Mouse (Mus musculus) megakaryocyte-erythroid progenitor cell, adult 5-6 weeks (primary cell): ENCODE measurements around the gene Gmds. TPM values are rescaled to one million over a fixed set of nuclear protein-coding genes. Genes with fewer than 3 reads are reported as not detected.
A peak's percentile ranks its signal among the peaks of the same experiment; 100 is the strongest.

ENCODE experiments used
- ATAC-seq: replicated peaks from 2 replicates; pipeline ENCODE4 v1.8.0; 2016; ENCODE audit warnings: mild to moderate bottlenecking, inconsistent platforms; ENCODE audit not compliant: severe bottlenecking, poor library complexity, low FRiP score, low TSS enrichment
- total RNA-seq, 2 experiments: library from RNA; stranded (forward) in 1 of 2; stranded (reverse) in 1 of 2; fragments of 200-1000, 215-1000 nt in 1 of 2; fragments of >200 nt in 1 of 2; fragmentation: Nextera tagmentation in 1 of 2; gene quantifications; 2 replicates each; pipeline ENCODE4 v1.2.3; 2014 to 2017

The Gmds gene
- total RNA-seq, 2 experiments from 2014 or later = 11.4 to 17.4 TPM

GRCm38 (mm10) chr13:32175028-32175427, 163.5 kb downstream of the Gmds start:
- no peak for ATAC-seq

GRCm38 (mm10) chr13:32169173-32169572, 169.4 kb downstream of the Gmds start:
- ATAC-seq = no peak

- ATAC-seq = no peak
Observed at GRCm38 (mm10) chr13:32167806-32168205, 170.7 kb downstream of the Gmds start.

- no peak for ATAC-seq
Observed at GRCm38 (mm10) chr13:32165581-32165980, 173.0 kb downstream of the Gmds start.

- ATAC-seq = no peak
Observed at GRCm38 (mm10) chr13:32161567-32161966, 177.0 kb downstream of the Gmds start.

- ATAC-seq = no peak
Observed at GRCm38 (mm10) chr13:32158240-32158639, 180.3 kb downstream of the Gmds start.

- ATAC-seq = peak; percentile 97
Observed at GRCm38 (mm10) chr13:32145916-32146315, 192.6 kb downstream of the Gmds start.

- no peak; the same call in 1 of the 2 replicates for ATAC-seq
Observed at GRCm38 (mm10) chr13:32145179-32145578, 193.4 kb downstream of the Gmds start.

GRCm38 (mm10) chr13:32143651-32144050, 194.9 kb downstream of the Gmds start:
- ATAC-seq = no peak

- no peak for ATAC-seq
Observed at GRCm38 (mm10) chr13:32134663-32135273, 203.8 kb downstream of the Gmds start.

- 0 out of 2 replicates have a peak, but pooled peaks have one; percentile 37 for ATAC-seq
Observed at GRCm38 (mm10) chr13:32129970-32130369, 208.6 kb downstream of the Gmds start.

GRCm38 (mm10) chr13:32118386-32118785, 220.2 kb downstream of the Gmds start:
- no peak for ATAC-seq

GRCm38 (mm10) chr13:32115468-32115867, 223.1 kb downstream of the Gmds start:
- ATAC-seq = no peak

GRCm38 (mm10) chr13:32113875-32114274, 224.7 kb downstream of the Gmds start:
- no peak for ATAC-seq

- ATAC-seq = no peak
Observed at GRCm38 (mm10) chr13:32088303-32088977, 250.1 kb downstream of the Gmds start.

- ATAC-seq = no peak
Observed at GRCm38 (mm10) chr13:32080520-32081249, 257.9 kb downstream of the Gmds start.

GRCm38 (mm10) chr13:32073630-32074029, 264.9 kb downstream of the Gmds start:
- no peak for ATAC-seq

- no peak for ATAC-seq
Observed at GRCm38 (mm10) chr13:32055321-32055720, 283.2 kb downstream of the Gmds start.

GRCm38 (mm10) chr13:32053587-32053986, 285.0 kb downstream of the Gmds start:
- no peak for ATAC-seq
